Mouse (Mus musculus) right cerebral cortex, postnatal 14 days (tissue): ENCODE measurements around the gene Elavl3.
A peak's percentile ranks its signal among the peaks of the same experiment; 100 is the strongest.
"Not testable (repeated sequence)": the region's sequence is repeated elsewhere in the genome, so short reads cannot be mapped to it uniquely, and the experiment has no call there.

Source experiments
- DNase-seq: peaks from one replicate; pipeline ENCODE4 v3.0.0; 2022

The Elavl3 gene

GRCm38 (mm10) chr9:22051958-22052254 is at the start of gene Elavl3:
TSS of gene Elavl3 (minus strand) at chr9:22052023.
- DNase-seq: peak; percentile 89

- DNase-seq: no peak
Measured at GRCm38 (mm10) chr9:22099922-22100321, 48.1 kb upstream of the Elavl3 start.

- DNase-seq: no peak
Measured at GRCm38 (mm10) chr9:22098993-22099696, 47.3 kb upstream of the Elavl3 start, which contains the start of gene Cnn1. TSS of gene Cnn1 (plus strand) at chr9:22099216.

GRCm38 (mm10) chr9:22095854-22096307 is 44.1 kb upstream of the Elavl3 start:
- peak; percentile 79 for DNase-seq

- DNase-seq: no peak
Measured at GRCm38 (mm10) chr9:22092746-22093145, 40.9 kb upstream of the Elavl3 start.

GRCm38 (mm10) chr9:22089986-22090385 is 38.2 kb upstream of the Elavl3 start:
- DNase-seq: no peak

- no peak for DNase-seq
Measured at GRCm38 (mm10) chr9:22089281-22089680, 37.5 kb upstream of the Elavl3 start.

GRCm38 (mm10) chr9:22087034-22087618 is 35.3 kb upstream of the Elavl3 start:
- no peak for DNase-seq

GRCm38 (mm10) chr9:22086012-22086411 is 34.2 kb upstream of the Elavl3 start:
- DNase-seq: no peak

GRCm38 (mm10) chr9:22085022-22085834 is 33.4 kb upstream of the Elavl3 start, which contains the start of gene Ecsit:
TSS of gene Ecsit (minus strand) at chr9:22085438.
- DNase-seq: peak; percentile 89

- DNase-seq: no peak
Measured at GRCm38 (mm10) chr9:22084667-22085021, 32.8 kb upstream of the Elavl3 start.

GRCm38 (mm10) chr9:22076223-22076622 is 24.4 kb upstream of the Elavl3 start:
- DNase-seq: no peak

- DNase-seq: not testable (repeated sequence)
Measured at GRCm38 (mm10) chr9:22075778-22076177, 24.0 kb upstream of the Elavl3 start.

- no peak for DNase-seq
Measured at GRCm38 (mm10) chr9:22072276-22072675, 20.5 kb upstream of the Elavl3 start.

- DNase-seq: peak; percentile 99
Measured at GRCm38 (mm10) chr9:22070791-22071573, 19.2 kb upstream of the Elavl3 start, which contains the start of the genes Gm49318 and Zfp653. TSS of gene Gm49318 (minus strand) at chr9:22071259. TSS of gene Zfp653 (minus strand) at chr9:22071376.

- DNase-seq: no peak
Measured at GRCm38 (mm10) chr9:22069881-22070553, 18.2 kb upstream of the Elavl3 start.

GRCm38 (mm10) chr9:22067195-22067594 is 15.4 kb upstream of the Elavl3 start:
- DNase-seq: no peak

GRCm38 (mm10) chr9:22066433-22066832 is 14.6 kb upstream of the Elavl3 start:
- peak; percentile 73 for DNase-seq

- DNase-seq: no peak
Measured at GRCm38 (mm10) chr9:22065642-22066041, 13.8 kb upstream of the Elavl3 start.

GRCm38 (mm10) chr9:22064341-22064740 is 12.5 kb upstream of the Elavl3 start:
- peak; percentile 55 for DNase-seq

GRCm38 (mm10) chr9:22061339-22061738 is 9.5 kb upstream of the Elavl3 start:
- no peak for DNase-seq

GRCm38 (mm10) chr9:22058011-22058424 is 6.2 kb upstream of the Elavl3 start:
- DNase-seq: peak; percentile 23
